Mouse (Mus musculus) neural tube, embryonic 11.5 days (tissue): ENCODE measurements around the gene Adamtsl1. TPM values are rescaled to one million over a fixed set of nuclear protein-coding genes. Genes with fewer than 3 reads are reported as not detected.

Source experiments
- ATAC-seq: fragments of 200-750 bp; cut with Nextera tagmentation; 2 replicates; pipeline ENCODE4 v1.8.0; 2017; ENCODE audit warnings: moderate number of reproducible peaks, mild to moderate bottlenecking, moderate TSS enrichment, moderate library complexity; ENCODE audit not compliant: insufficient read depth, low FRiP score, low TSS enrichment
- DNase-seq: peaks from one replicate; pipeline ENCODE4 v3.0.0-alpha.2; 2015; ENCODE audit warnings: low spot score
- H3K27ac ChIP-seq: fragments of 300-500 bp; sonication (generic); 2 replicates; pipeline ENCODE4 v1.5.1; 2014; ENCODE audit warnings: low read depth, mild to moderate bottlenecking, low read length
- H3K27me3 ChIP-seq: fragments of 300-500 bp; sonication (generic); 2 replicates; pipeline ENCODE4 v1.6.1; 2014; ENCODE audit warnings: mild to moderate bottlenecking, low read length, mixed read lengths; ENCODE audit not compliant: control insufficient read depth, insufficient read depth
- H3K36me3 ChIP-seq: fragments of 300-500 bp; sonication (generic); 2 replicates; pipeline ENCODE4 v1.6.1; 2014; ENCODE audit warnings: mild to moderate bottlenecking, low read length, moderate library complexity, mixed read lengths; ENCODE audit not compliant: control insufficient read depth, insufficient read depth
- H3K4me1 ChIP-seq: fragments of 300-500 bp; sonication (generic); 2 replicates; pipeline ENCODE4 v1.6.1; 2014; ENCODE audit warnings: low read length, mixed read lengths; ENCODE audit not compliant: control insufficient read depth, insufficient read depth
- H3K4me2 ChIP-seq: fragments of 300-500 bp; sonication (generic); 2 replicates; pipeline ENCODE4 v1.6.1; 2014; ENCODE audit warnings: low read depth, mild to moderate bottlenecking, moderate library complexity
- H3K4me3 ChIP-seq: fragments of 300-500 bp; sonication (generic); 2 replicates; pipeline ENCODE4 v1.5.1; 2014; ENCODE audit warnings: low read depth, low read length
- H3K9ac ChIP-seq: fragments of 300-500 bp; sonication (generic); 2 replicates; pipeline ENCODE4 v1.6.1; 2014; ENCODE audit warnings: mild to moderate bottlenecking, low read length
- H3K9me3 ChIP-seq: fragments of 300-500 bp; sonication (generic); 2 replicates; pipeline ENCODE4 v1.6.1; 2016; ENCODE audit warnings: low read length; ENCODE audit not compliant: control insufficient read depth
- WGBS: fragments of 180-500 bp; shearing (Covaris S2); extraction: QIAGEN DNeasy Blood & Tissue Kit; methylation state at CpG from one replicate; pipeline ENCODE4 v1.1.7; 2014; 5-methylcytosine and 5-hydroxymethylcytosine counted together
- polyA plus RNA-seq: library from polyadenylated mRNA; unstranded; fragments of >200 nt; fragmentation: Nextera tagmentation; extraction: Ambion mirVana; gene quantifications from 2 replicates; pipeline ENCODE4 v1.2.1, GENCODE M21; 2014

The Adamtsl1 gene
- polyA plus RNA-seq, 1 experiment from 2014 or later: 10.7 TPM

GRCm38 (mm10) chr4:85939460-85939859 lies 425.5 kb downstream of the Adamtsl1 start:
- H3K9me3 ChIP-seq: no peaks in the 10 kb centered on the region
- no peak overlapping the region for H3K27ac ChIP-seq
- H3K4me2 ChIP-seq: no peak overlapping the region
- no peaks in the 10 kb centered on the region for H3K27me3 ChIP-seq
- no peak overlapping the region for H3K9ac ChIP-seq
- no peaks in the 10 kb centered on the region for H3K36me3 ChIP-seq
- DNase-seq: no peak
- no peak overlapping the region for H3K4me3 ChIP-seq
- ATAC-seq: no peak
- 75% methylated on average over 5 of the region's 5 CpGs for WGBS
- H3K4me1 ChIP-seq: no peaks in the 10 kb centered on the region

DNA sequence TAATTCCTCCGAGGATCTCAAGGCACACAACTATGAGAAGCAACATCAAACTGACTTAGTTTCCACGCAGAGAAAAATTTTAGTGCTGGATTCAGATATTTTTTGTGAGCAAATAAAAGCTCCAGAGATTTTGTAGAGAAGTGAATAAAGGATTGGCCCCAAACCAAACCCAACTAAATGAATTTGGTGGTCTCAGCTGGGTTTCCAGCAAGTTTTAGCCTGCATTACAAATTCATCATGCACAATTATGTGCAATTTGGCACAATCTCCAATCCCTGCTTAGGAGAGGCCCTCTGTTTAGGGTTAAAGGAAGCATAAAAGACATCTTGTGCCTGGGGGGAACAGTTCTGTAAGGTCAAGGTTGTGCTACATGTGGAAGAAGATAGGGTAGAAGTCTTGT lies 427.9 kb downstream of the Adamtsl1 start:
- Histone ChIP-seq H3K9me3 (no peaks in the 10 kb centered on the region), H3K4me2 (no peak overlapping the region), H3K27ac (no peak overlapping the region), H3K4me3 (no peak overlapping the region), H3K27me3 (no peaks in the 10 kb centered on the region), H3K9ac (no peak overlapping the region), H3K4me1 (no peaks in the 10 kb centered on the region), H3K36me3 (no peaks in the 10 kb centered on the region)
- DNase-seq: no peak
- 90% methylated on average over 2 of the region's 2 CpGs for WGBS
- no peak for ATAC-seq

- no peak for DNase-seq
- H3K9ac ChIP-seq: no peak overlapping the region
- no peaks in the 10 kb centered on the region for H3K27me3 ChIP-seq
- H3K4me2 ChIP-seq: no peak overlapping the region
- H3K4me3 ChIP-seq: no peak overlapping the region
- ATAC-seq: no peak
- H3K36me3 ChIP-seq: no peaks in the 10 kb centered on the region
- 89% methylated on average over 4 of the region's 4 CpGs for WGBS
- no peaks in the 10 kb centered on the region for H3K4me1 ChIP-seq
- H3K9me3 ChIP-seq: no peaks in the 10 kb centered on the region
- H3K27ac ChIP-seq: no peak overlapping the region
Observed at GRCm38 (mm10) chr4:85953590-85953989, 439.6 kb downstream of the Adamtsl1 start.

GRCm38 (mm10) chr4:85955387-85955786 lies 441.4 kb downstream of the Adamtsl1 start:
- Histone ChIP-seq H3K4me3 (no peak overlapping the region), H3K9ac (no peak overlapping the region), H3K9me3 (no peaks in the 10 kb centered on the region), H3K4me1 (no peaks in the 10 kb centered on the region), H3K27ac (no peak overlapping the region), H3K36me3 (no peaks in the 10 kb centered on the region), H3K4me2 (no peak overlapping the region), H3K27me3 (no peaks in the 10 kb centered on the region)
- DNase-seq (no peak), ATAC-seq (no peak)
- 90% methylated on average over 3 of the region's 3 CpGs for WGBS

DNA sequence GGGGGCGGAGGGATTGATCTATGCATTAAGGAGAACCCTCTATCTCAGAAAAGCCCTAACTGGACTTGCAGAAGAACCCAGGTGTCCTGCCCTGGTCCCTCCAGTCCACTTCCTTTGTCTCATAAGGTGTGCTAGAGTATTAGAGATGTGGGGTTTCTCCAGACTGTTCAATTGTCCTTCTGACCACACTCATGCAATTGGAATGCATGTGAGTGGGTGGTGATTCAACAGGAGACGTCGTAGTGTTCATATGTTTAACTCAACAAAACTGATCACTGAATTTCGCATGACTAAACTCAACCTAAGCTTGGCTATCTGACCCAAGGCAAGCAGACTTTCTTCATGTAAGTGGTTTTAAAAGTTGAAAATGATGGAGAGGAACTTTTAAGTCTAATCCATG lies 443.3 kb downstream of the Adamtsl1 start:
- no peaks in the 10 kb centered on the region for H3K27me3 ChIP-seq
- H3K27ac ChIP-seq: no peak overlapping the region
- no peak overlapping the region for H3K9ac ChIP-seq
- 93% methylated on average over 4 of the region's 4 CpGs for WGBS
- no peak overlapping the region for H3K4me3 ChIP-seq
- no peaks in the 10 kb centered on the region for H3K4me1 ChIP-seq
- DNase-seq (no peak), ATAC-seq (no peak)
- no peak overlapping the region for H3K4me2 ChIP-seq
- H3K36me3 ChIP-seq: no peaks in the 10 kb centered on the region
- no peaks in the 10 kb centered on the region for H3K9me3 ChIP-seq

DNA sequence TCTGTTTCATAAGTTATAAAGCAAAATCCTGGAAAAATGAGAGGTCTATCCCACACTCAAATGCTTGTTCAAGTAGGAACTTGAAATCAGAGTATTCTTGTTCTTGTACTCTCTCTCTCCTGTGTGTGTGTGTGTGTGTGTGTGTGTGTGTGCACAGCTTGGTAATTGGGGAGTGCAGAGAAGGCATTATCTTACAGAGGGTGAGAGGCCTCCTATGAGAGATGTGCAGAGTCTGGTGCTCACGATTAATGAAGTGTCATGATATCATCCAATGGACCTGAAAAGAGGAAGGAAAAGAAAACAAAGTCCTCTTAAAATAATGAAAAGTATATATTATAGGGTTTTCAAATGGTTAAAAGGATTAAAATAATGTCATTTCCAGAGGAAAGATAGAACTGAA lies 443.9 kb downstream of the Adamtsl1 start:
- H3K9me3 ChIP-seq: no peaks in the 10 kb centered on the region
- H3K36me3 ChIP-seq: no peaks in the 10 kb centered on the region
- ATAC-seq (no peak), DNase-seq (no peak)
- H3K9ac ChIP-seq: no peak overlapping the region
- H3K4me3 ChIP-seq: no peak overlapping the region
- 95% methylated on average over 1 of the region's 1 CpGs for WGBS
- no peak overlapping the region for H3K27ac ChIP-seq
- no peak overlapping the region for H3K4me2 ChIP-seq
- no peaks in the 10 kb centered on the region for H3K4me1 ChIP-seq
- no peaks in the 10 kb centered on the region for H3K27me3 ChIP-seq

DNA sequence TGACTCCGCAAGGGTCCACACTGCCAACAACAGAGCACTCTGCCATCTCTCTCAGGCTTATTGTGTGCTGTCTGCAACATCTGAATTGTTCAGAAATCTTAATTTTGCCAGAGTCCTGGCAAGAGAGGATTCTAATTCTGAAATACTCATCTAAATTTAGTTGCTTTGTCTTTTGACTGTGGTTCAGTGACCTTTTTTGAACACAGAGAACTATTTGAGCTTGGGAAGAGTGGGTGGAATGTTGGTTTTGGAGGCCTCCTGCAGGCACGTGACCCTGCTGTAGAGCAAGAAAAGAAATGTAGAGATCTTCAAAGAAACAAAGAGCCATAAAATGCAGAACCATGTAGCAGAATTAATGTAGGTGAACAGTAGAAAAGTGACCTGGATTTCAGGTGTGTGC lies 445.0 kb downstream of the Adamtsl1 start:
- no peak overlapping the region for H3K4me3 ChIP-seq
- H3K9me3 ChIP-seq: no peaks in the 10 kb centered on the region
- ATAC-seq (no peak), DNase-seq (no peak)
- WGBS: 75% methylated on average over 2 of the region's 2 CpGs
- no peaks in the 10 kb centered on the region for H3K4me1 ChIP-seq
- no peak overlapping the region for H3K27ac ChIP-seq
- no peaks in the 10 kb centered on the region for H3K27me3 ChIP-seq
- no peak overlapping the region for H3K9ac ChIP-seq
- no peak overlapping the region for H3K4me2 ChIP-seq
- H3K36me3 ChIP-seq: no peaks in the 10 kb centered on the region

DNA sequence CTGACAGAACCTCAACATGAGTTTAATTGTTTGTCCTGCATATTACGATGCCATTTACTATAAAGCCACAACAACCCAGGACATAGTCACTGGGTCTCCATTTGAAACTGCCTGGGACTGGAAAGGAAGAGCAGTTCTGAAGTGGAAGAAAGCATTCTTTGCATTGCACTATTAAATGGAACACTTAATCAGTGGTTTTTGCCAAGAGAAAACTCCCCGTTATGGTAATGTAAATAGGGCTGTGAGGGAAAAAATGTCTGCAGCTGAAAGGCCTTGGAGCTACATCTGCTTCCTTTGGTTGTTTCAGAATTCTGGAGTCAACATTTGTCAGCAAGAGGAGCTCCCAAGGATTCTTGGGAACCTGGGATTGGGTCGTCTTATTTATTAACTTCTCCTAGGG lies 462.2 kb downstream of the Adamtsl1 start:
- H3K9ac ChIP-seq: no peak overlapping the region
- WGBS: 84% methylated on average over 3 of the region's 3 CpGs
- no peaks in the 10 kb centered on the region for H3K27me3 ChIP-seq
- H3K4me3 ChIP-seq: no peak overlapping the region
- DNase-seq (no peak), ATAC-seq (no peak)
- H3K36me3 ChIP-seq: no peaks in the 10 kb centered on the region
- no peaks in the 10 kb centered on the region for H3K4me1 ChIP-seq
- H3K9me3 ChIP-seq: no peaks in the 10 kb centered on the region
- no peak overlapping the region for H3K27ac ChIP-seq
- H3K4me2 ChIP-seq: no peak overlapping the region

DNA sequence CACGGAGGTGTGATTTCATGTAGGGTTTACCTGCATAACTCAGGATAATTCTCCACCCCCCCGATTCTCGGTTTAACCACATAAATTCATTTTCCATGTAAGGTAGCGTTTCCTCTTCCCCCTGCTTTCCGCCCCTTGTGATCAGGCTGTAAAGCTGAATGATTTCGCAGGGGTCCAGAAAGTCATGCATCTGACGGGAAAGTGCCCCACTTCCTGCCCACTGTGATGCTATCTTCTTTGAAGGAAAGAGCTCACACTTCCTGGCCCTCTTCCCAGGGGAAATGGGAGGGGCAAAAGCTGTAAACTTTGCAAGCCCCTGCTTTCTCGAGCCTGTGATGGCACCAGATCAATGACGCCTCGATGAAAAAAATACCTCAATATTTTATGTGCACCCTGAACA lies 465.2 kb downstream of the Adamtsl1 start:
- 69% methylated on average over 10 of the region's 10 CpGs for WGBS
- ATAC-seq: no peak
- no peak overlapping the region for H3K9ac ChIP-seq

More for the DNA sequence above, 465.2 kb downstream of the Adamtsl1 start:
- no peaks in the 10 kb centered on the region for H3K9me3 ChIP-seq
- H3K4me2 ChIP-seq: no peak overlapping the region
- no peak overlapping the region for H3K4me3 ChIP-seq
- H3K27ac ChIP-seq: no peak overlapping the region
- H3K36me3 ChIP-seq: no peaks in the 10 kb centered on the region
- H3K4me1 ChIP-seq: no peaks in the 10 kb centered on the region
- no peaks in the 10 kb centered on the region for H3K27me3 ChIP-seq
- no peak for DNase-seq
